Mouse (Mus musculus) ovary, postnatal 10 days (tissue): ENCODE results near the gene Klhl31.

ENCODE experiments used
- DNase-seq: peaks from one replicate; pipeline ENCODE4 v3.0.0; 2022; ENCODE audit warnings: low spot score

The Klhl31 gene

DNA sequence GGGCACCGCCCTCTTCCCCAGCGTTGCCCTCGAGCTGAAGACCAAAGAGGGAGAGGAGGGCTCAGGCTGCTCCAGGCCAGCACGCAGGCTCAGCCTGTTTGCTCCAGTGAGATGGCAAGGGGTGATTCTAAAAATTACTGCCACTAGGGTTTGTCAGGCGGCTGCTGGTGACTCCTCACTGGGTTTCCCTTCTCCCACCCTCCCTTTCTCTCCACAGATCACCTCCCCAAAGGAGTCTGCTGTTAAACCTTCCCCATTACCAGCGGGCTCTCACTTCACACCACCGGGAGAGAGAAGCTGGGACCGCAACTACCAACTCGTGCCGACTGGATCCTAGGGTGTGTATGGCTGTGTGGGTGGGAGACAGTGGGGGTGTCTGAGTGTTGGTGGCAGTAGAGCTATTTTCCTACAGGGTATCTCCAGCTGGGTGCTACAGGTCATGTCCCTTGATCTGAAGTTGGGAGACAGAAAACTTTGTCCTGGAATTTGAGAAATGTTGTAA lies at the start of gene Klhl31:
Gene Klhl31 (plus strand): TSS at position 51 of the 502 bp plus-strand sequence.
- no peak for DNase-seq

DNA sequence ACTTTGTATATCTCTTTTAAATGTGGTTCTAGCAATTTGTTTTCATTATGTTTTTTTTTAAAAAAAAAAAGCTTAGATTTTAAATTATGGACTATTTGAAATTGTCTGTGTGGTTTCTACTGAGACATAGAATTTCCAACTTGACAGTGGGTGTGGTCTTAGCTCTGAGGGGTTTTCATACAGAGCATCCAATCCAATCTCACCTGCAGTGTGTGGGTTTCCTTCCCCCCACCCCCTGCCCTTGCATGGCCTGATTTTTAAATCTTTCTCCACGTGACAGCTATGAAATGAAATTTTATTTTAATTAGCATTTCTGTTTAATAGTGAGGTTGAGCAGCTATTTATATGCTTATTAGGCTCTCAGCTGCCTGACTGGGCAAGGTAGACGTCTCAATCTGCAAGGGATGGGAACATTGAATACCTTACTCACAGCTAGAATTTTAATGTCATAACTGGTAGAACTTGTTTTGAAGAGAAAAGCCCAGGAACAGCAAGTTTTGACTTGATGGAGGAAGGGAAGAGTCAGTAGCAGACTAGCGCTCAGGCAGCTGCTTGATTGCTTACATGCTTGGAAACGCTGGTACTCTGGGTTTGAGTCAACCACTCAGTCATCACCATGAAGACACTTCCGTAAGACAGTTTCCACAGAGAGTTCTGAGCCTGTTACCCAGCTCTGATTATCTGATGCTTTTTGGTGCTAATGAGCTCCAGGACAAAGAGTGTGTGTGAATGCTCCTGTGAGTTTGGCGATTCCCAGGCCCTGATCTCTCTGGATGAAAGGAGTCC lies 49.3 kb upstream of the Klhl31 start:
- DNase-seq = no peak

DNA sequence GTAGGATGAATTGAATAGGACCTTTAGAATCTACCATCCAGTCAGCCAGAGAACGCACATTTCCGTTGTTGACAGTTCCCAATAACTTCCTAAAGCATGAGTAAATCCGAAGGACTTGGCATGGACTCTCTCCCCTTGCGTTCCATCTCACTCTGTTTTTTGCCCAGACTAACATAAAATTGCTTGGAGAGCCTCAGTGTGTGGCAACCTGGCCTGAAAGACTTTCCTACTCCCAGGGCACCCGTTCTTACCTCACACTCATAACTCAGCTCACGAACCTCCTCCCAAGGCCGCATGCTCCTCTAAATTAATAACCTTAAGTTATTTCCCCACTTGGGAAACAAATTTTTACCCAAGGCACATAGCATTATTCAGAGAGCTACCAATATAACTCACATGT lies 48.7 kb upstream of the Klhl31 start:
- DNase-seq = no peak

DNA sequence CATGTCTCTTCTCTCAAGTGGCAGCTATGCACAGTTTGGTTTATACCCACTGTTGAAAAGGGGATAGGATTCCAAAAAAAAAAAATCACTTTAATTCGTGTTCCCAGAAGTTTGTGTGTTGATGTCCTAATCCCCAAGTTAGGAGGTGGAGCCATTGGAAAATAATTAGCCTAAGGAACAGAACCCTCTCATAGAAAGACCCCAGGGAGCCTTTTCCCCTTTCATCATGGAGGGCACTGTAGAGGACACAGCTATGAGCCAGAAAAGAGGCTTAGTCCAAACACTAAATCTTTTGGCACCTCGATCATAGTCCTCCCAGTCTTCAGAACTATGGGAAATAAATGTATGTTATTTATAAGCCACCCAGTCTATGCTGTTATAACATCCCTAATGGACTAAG lies 46.8 kb upstream of the Klhl31 start:
- no peak for DNase-seq

DNA sequence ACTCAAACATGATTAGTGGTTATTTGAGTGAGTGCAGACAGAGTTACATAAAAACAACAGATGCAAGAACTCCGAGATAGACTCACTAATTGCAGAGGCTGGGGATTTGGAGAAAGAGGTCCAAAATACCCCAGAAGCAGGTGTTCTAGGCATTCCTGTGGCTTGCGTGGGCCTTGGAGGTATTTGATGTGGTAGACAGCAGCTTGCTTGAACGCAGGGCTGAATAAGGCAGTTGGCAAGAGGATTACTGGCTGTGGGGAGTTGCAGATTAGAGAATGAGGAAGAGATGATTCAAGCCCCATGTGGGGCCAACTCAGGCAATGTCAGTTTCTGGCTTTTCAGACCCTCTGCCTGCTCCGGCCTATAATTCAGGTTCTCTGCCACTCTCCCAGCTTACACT lies 43.9 kb upstream of the Klhl31 start:
- no peak for DNase-seq

DNA sequence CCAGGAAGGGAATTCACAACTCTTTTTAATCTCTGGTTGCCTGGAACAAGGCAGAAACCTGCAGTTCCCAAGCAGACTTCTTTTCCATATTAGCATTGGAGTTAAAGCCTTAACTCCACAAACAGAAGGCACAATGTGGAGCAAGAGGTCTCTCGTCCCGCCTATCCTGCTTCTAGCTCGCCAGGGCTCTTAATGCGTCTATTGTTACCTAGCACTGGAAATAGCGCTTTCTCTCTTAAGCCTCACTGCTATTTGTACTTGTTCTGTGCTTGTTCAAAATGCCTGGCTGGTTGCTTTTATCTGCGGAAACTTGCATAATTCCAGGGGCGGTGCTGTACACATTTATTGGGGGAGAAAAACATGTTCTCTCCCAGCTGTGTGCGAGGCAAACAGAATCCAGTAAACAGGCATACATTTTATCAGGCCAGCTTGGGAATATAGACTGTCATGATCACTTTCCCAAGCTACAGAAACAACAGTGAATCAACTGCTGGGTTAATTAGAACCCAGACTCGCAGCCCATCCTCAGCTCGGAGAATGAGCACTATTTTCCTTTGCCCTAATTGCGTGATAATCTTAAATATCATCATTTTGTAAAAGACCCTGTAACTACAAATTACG lies 41.2 kb upstream of the Klhl31 start:
- DNase-seq = no peak

DNA sequence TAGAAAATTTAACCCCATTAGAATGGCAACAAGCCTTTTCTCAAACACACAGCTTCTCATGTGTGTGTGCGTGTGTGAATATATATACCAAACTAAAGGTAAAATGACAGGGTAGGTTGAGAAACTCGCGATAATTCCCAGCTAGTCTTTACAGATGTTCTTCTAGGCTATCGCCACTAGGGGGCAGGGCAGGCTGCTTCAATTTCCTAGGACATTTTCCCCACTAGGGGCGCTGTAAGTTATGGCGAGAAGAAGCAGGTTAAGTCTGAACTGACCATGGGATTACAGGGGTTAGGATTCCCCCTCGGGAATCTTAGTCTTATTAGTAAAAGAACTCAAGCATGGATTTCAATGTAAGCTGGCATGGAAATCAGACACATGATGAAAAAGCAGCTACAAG lies 39.9 kb upstream of the Klhl31 start:
- DNase-seq = peak; percentile 62

DNA sequence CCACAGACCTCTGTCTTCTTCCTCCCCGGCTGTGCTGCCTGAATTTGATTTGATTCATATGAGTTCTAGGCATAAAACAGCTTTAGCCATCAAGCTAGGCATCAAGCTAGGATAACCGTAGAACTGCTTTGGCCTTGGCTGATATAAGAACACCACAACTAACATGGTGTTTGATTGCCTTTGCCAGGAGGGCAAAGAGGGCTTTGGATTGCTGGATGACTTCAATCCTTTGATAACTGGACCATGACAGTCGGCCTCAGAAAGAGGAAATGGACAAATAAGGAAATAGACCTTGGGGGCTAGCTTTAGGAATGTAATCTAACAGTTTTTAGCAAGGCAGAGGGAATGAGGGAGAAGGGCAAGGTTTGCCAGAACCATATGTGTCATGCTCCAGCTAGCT lies 37.7 kb upstream of the Klhl31 start:
- DNase-seq = no peak

DNA sequence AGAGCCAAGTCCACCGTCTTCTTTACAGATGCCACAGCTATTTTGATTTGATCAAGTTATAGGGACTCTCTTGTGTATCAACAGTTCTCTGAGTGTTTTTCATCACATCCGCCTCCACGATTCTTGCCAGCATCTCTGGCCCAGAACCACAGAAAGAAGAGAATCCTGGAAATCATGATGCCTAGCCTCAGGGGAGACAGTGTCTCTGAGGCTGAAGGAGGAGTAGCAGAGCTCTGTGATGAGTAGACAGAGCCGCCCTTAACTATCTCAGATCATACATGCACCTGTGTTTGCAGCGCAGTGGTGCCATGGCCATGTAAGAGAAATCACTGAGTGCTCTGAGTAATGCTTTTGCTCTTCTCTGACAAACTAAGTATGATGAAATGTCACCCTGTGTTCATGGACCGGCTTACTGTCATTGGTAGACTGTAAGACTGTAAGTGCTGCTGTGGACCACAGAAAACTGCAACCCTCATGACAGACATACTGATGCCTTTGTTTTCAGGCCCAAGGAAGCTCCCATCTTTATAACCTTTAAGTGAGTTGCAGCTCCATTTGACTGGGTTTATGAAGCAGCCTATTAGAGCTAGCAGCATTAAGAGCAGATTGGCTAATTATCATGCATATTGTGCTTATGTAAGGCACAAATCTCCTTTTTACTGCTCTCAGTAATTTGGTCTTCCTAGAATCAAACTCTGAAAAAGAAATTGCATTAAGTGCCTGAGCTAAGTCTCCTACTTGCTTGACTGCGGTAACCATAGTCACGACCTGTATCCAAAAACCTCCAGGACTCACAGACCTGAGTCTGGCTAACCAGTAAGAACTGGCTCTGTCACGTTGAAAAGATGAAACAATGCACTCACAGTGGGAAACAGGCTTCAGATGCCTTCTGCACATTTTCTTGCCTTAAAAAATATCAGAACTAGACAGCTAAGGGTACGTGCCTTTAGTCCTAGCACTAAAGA lies 33.7 kb upstream of the Klhl31 start:
- no peak for DNase-seq

DNA sequence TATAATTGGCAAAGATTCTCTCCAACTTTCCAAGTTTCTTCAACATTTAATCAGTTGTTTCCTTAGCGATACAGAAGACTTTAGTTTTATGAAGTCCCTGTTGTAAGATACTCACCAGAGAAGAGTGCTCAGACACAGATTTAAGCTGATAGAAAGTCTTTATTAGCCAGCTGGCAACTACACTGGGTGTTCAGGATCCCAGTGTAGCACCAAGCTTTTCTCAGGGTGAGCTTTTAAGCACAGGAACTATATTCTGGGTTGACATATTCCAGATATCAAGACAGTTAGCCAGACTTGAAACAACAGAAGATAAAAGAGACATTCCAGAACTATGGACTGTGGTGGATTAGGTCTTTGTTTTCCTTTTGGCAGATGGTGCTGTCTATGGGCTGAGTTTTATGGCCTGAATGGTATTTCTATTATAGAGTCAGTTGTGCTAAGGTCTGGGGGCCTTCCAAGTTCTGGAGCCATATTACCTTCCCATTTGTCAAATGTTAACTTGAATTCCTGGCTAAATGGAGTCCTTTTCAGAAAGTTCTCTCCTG lies 32.3 kb upstream of the Klhl31 start:
- DNase-seq = no peak

DNA sequence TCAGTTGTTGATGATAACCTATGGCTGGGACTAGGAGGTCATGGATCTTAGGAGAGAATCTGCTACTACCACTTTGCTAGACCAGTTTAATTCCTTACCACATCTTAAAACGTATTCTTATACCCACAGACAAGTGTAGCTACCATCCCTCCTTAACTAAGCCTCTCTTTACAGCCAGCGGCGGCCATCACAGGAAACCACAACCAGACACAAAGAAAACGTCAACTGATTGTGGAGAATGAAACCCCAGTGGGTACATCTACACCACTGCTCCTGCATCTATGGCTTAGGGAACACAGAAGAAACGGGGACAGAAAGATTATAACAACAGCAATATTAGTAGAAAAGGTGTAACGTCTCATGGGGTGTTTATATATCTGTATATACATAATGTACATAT lies 29.0 kb upstream of the Klhl31 start:
- no peak for DNase-seq

DNA sequence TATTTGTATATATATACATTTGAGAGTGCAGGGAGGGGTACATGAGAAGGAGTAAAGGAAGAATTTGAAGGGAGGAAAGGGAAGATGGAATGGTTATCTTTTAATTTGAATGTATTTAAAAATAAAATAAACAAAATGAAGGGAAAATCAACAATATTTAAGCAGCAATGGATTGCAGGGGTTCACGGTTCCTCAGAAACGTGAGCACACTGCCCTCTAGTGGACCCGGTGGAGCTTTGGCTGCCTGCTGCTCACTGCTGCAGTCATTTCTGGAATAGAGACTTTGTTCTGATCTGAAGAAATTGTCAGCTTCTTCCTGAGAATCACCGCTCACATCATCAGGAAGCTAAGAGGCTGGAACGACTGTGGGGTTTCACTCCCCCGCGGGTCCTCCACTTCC lies 28.5 kb upstream of the Klhl31 start:
- no peak for DNase-seq

DNA sequence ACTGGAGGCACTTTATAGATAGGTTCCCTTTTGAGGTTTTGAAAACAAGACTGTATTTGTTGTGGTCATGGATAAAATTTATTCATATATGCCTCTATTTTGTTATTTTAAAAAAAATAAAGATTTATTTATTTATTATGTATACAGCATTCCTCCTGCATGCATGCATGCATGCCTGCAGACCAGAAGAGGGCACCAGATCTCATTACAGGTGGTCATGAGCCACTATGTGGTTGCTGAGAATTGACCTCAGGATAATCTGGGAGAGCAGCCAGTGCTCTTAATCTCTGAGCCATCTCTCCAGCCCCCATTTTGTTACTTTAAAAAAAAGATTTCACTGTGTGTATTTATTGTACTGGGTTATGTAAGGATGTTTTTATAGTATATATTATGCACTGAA lies 25.5 kb upstream of the Klhl31 start:
- no peak for DNase-seq

DNA sequence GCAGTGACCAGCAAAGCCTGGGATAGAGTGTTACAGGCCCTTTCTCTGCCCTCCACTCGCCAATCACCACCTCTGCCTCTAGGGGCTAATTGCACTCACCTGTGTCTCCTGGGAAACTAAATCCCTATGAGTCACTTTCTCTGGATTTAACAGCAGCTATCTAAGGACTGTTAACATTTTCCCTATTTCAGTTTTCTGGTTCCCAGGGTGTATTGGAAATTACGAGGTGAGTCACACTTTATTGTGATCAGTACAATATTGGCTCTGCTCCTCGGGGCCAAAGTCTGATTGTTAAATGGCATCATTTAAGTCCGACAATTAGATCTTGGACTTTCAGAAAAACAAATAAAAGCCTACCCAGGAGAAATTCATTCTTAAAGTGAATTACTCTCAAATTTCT lies 24.0 kb upstream of the Klhl31 start:
- DNase-seq = no peak

DNA sequence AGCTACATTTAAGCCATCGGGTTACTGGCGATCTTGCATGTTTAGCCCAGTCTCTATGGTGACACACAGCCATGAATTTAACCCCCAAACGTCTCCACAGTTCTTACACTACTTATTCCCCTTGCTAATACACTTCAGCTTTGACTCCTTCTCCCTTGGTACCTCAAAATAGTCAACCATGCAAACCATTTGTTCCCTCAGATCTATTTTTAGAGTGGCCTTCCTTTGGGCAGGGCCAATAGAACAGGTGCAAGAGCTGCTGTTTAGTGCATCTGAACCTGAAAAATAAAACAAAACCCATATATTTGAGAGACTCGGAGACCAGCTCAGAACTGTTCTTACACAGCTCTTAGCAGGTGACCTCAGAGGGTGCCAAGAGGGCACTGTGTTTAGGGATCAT lies 20.4 kb upstream of the Klhl31 start:
- no peak for DNase-seq

DNA sequence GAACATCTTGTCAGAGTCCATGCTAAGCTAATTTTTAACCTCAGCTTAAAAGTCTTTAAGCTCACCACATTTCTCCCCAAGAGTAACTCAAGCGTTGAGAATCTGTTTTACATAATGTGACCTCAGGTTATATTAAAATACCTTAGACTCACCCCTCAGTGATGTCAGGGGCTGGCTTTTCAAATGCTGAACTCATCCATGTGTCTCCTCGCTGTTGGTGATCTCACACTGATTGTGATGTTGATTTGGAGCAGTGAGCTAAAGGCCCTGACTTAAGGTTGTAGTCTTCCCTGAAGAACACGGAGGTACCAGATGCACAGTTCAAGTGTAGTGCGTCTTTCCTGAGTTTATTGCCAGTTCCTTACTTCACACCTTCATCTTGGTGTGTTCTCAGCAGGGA lies 19.5 kb upstream of the Klhl31 start:
- DNase-seq = no peak

DNA sequence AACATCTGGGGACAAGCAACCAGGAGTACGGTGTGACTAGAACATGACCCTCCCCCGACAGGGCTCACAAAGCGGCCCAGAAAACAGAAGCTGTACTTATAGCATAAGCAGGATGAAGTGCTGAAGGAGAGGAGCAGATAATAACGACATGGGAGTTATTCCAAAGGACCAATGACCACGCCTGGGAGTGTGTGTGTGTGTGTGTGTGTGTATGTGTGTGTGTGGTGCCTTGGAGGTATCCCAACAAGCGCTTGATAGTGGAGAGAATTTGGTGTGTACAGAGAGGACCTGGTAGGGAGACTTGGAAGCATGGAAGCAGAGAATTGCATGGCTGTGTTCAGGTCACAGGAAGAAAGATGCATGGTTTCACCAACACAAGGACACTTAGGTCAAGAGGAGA lies 18.5 kb upstream of the Klhl31 start:
- DNase-seq = no peak

DNA sequence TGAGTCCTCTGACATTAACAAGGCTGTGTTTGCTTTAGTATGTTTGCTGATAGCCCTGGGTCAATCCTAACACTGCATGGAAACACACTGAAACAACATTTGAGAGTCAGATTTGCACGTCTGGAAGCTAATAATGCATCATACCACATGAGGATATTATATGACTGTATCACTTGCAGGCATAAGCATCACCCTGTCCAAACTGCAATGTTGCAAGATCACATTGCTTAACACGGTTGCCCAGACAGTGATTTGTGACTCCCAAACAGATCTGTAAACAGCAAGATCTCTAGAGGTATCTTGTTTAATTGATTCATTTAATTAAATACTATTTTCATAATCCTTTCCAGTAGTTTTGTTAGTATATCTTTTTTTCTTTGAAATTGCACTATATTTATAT lies 17.9 kb upstream of the Klhl31 start:
- DNase-seq = no peak

DNA sequence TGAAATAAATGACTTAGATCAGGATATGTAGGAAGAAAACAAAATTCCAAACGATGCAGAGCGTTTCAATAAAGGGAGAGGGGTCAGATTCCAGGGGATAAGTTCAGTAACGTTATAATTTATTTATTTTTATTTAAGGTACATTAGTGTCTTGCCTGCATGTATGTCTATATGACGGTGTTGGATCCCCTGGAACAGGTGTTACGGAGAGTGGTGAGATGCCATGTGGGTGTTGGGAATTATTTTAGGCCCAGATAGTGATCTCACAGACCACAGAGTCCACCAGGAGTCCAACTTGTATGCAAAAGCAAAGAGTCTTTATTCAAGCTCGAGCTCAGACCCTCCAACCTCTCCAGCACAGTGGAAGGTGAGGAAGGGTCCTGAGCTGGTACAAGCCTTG lies 16.2 kb upstream of the Klhl31 start:
- DNase-seq = no peak

DNA sequence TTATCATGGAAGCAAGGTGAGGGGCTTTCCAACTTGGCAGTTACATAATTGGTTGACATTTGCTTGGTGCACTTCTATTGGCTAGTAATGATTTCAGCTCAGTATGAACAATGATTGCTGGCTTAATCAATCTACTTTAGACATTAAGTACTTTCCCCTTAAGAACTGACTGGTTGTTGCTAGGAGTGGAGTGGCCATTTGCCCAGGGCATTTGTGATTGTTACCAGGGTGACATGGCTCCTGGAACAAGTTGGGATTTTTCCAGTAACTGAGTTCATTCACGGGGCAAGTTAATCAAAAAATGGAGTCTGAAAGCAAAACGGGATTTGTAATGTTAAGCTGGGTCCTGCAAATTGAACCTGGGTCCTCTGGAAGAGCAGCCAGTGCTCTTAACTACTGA lies 15.8 kb upstream of the Klhl31 start:
- DNase-seq = no peak

DNA sequence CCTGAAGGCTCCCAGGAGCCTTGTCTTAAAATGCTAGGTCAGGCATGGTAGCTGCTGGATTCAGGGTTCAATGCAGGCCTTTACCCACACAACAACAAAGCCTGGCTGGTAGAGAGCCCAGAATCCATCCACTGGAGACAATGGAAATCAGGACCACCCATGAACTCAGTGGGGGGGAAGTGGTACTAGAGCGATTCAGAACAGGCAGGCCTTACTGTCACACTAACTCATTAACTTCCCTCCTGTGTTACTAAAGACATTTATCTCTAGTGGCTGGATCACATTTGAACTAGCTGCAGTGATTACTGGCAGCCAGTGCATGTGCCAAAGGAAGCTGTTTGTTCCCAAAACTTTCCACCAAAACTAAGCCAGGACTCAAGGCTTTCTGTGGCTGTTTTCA lies 13.4 kb upstream of the Klhl31 start:
- DNase-seq = no peak

DNA sequence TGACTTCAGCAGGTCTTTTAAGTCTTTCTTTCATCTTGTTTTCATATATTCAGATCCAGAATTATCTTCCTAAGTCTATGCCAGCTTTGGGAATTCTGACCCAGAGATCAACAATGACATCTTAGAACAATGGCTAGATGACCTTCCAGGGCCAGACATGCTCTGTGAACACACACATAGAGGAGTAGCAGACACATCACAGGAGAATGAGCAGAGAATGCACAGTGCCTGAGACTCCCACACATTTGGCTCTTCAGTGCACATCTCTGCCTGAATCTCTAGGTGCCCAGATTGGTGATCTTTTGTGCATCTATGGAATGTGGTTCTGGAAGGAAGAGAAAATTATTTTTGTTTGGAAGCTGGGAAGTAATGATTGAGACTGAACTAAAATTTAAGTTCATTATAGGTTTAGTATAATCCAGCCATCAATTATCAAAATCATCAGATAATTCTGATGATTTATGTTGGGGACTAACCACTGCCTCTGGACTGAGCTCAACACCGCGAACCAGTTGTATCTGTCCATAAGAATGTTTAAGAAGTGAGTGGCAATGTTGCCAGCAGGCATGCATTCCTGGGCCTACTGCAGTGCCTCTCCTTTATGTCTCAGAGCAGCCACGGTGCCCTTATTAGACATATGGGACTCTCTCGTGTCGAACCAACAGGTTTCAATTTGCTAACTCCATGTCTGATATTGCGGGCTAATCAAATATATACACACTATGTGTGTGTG lies 12.8 kb upstream of the Klhl31 start:
- DNase-seq = no peak
